Mouse (Mus musculus) heart, postnatal 36 days (tissue): ENCODE measurements around the gene Kctd19. TPM values are rescaled to one million over a fixed set of nuclear protein-coding genes. Genes with fewer than 3 reads are reported as not detected.

Experiments
- DNase-seq, 2 experiments: peaks; one replicate each; pipeline ENCODE4 v3.0.0; 2021 to 2022
- intact Hi-C: fragments of 180-260 bp; cut with DNase I; formaldehyde crosslinking; loops from one replicate; pipeline ENCODE4 v1.15.1; 2025
- total RNA-seq, 2 experiments: library from RNA; stranded (reverse); gene quantifications; 2 replicates each; pipeline ENCODE4 v1.2.3; 2021

The Kctd19 gene
- total RNA-seq, 2 experiments from 2014 or later, result 0.24 to 0.53 TPM

- intact Hi-C loops, result no loop called here
- no peak for DNase-seq
Observed at GRCm38 (mm10) chr8:105431743-105432515, 18.6 kb upstream of the Kctd19 start.

- intact Hi-C loops, result no loop called here
- DNase-seq, result no peak
Observed at GRCm38 (mm10) chr8:105426878-105427277, 13.6 kb upstream of the Kctd19 start.

GRCm38 (mm10) chr8:105422006-105422405 is 8.7 kb upstream of the Kctd19 start:
- intact Hi-C loops, result no loop called here
- DNase-seq, result no peak

GRCm38 (mm10) chr8:105419800-105420199 is 6.5 kb upstream of the Kctd19 start:
- intact Hi-C loops, result no loop called here
- DNase-seq, result no peak

GRCm38 (mm10) chr8:105418992-105419391 is 5.7 kb upstream of the Kctd19 start:
- intact Hi-C loops, result no loop called here
- no peak for DNase-seq

- intact Hi-C loops, result loop anchor here (5.0 kb wide), 1 partner anchor 42 kb away; no protein-coding TSS in a partner anchor
- DNase-seq, result no peak
Observed at GRCm38 (mm10) chr8:105409947-105410346, 3.4 kb downstream of the Kctd19 start.

GRCm38 (mm10) chr8:105408331-105408730 is 5.0 kb downstream of the Kctd19 start:
- intact Hi-C loops, result no loop called here
- no peak for DNase-seq

- no peak for DNase-seq
- intact Hi-C loops, result no loop called here
Observed at GRCm38 (mm10) chr8:105406416-105406815, 6.9 kb downstream of the Kctd19 start.

GRCm38 (mm10) chr8:105404496-105404895 is 8.8 kb downstream of the Kctd19 start:
- no peak for DNase-seq
- intact Hi-C loops, result no loop called here

GRCm38 (mm10) chr8:105403467-105403866 is 9.8 kb downstream of the Kctd19 start:
- intact Hi-C loops, result no loop called here
- no peak for DNase-seq

- DNase-seq, result no peak
- intact Hi-C loops, result no loop called here
Observed at GRCm38 (mm10) chr8:105400016-105400415, 13.3 kb downstream of the Kctd19 start.

- intact Hi-C loops, result loop anchor here (2.0 kb wide), 2 partner anchors 21 to 39 kb away; no protein-coding TSS in a partner anchor
- peak; percentile 41 to 44 for DNase-seq
Observed at GRCm38 (mm10) chr8:105397747-105398146, 15.6 kb downstream of the Kctd19 start.

GRCm38 (mm10) chr8:105393915-105394314 is 19.4 kb downstream of the Kctd19 start:
- intact Hi-C loops, result no loop called here
- no peak for DNase-seq

- no peak for DNase-seq
- intact Hi-C loops, result no loop called here
Observed at GRCm38 (mm10) chr8:105393089-105393787, 20.1 kb downstream of the Kctd19 start.

GRCm38 (mm10) chr8:105389096-105389495 is 24.2 kb downstream of the Kctd19 start:
- peak; percentile 39 to 41 for DNase-seq
- intact Hi-C loops, result no loop called here

GRCm38 (mm10) chr8:105387151-105387550 is 26.2 kb downstream of the Kctd19 start:
- intact Hi-C loops, result no loop called here
- DNase-seq, result no peak

- DNase-seq, result no peak
- intact Hi-C loops, result no loop called here
Observed at GRCm38 (mm10) chr8:105384070-105384469, 29.2 kb downstream of the Kctd19 start.

- intact Hi-C loops, result no loop called here
- no peak for DNase-seq
Observed at GRCm38 (mm10) chr8:105380308-105380707, 33.0 kb downstream of the Kctd19 start.

GRCm38 (mm10) chr8:105378673-105379072 is 34.6 kb downstream of the Kctd19 start:
- intact Hi-C loops, result no loop called here
- peak; percentile 34 to 48 for DNase-seq

- peak in 1 of 2 experiments; percentile 46 for DNase-seq
- intact Hi-C loops, result no loop called here
Observed at GRCm38 (mm10) chr8:105374513-105374966, 38.8 kb downstream of the Kctd19 start.

- no peak for DNase-seq
- intact Hi-C loops, result no loop called here
Observed at GRCm38 (mm10) chr8:105373032-105373431, 40.3 kb downstream of the Kctd19 start, which contains the start of gene Plekhg4. Gene Plekhg4 (plus strand): TSS chr8:105373274.

- DNase-seq, result no peak
- intact Hi-C loops, result no loop called here
Observed at GRCm38 (mm10) chr8:105372473-105372872, 40.8 kb downstream of the Kctd19 start.
